Mouse (Mus musculus): ENCODE data around the gene Olfr1156. TPM values are rescaled to one million over a fixed set of nuclear protein-coding genes. Genes with fewer than 3 reads are reported as not detected.

Olfr1156 gene
- not detected for total RNA-seq (2021)
- long read RNA-seq, experiment 1 = 0 reads
- long read RNA-seq, experiment 2 = 0 reads

DNA sequence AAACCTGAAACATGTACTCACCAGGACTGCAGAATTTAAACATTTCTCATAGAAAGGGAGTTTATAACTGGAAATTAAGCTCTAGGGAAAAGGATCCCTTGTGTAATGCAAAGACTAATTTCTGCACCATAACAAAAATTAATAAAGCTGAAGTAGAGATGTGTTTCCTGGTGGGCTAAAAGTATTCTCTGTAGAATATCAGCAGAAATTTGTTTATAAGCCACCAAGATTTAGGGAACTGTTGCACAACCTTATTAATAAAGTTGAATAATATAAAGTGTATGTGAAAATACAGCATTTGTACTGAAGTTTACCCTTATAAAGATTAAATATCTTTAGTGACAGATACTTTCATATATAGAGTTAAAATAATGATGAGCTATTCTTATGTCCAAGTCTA lies at the start of gene Olfr1156:
TSS of gene Olfr1156 (minus strand) at position 101 of the 400 bp plus-strand sequence.
- DNase-seq = no peak

DNA sequence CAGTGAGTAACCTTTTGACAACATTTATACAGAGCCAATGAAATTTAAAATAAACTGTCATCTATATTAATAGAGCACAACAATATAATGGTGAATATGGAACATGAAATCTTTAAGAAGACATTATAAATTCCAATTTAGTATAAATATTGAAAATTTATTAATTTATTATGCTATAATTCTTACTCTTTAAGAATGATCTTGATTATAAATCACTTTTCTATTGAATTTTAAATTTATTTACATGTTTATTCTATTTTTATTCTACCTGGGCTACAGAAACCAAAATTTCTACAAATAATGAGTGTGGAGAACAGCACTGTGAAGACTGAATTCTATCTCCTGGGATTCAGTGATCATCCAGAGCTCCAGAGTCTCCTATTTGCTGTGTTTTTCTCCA lies 36.9 kb upstream of the Olfr1156 start, which contains the start of gene Olfr1158:
TSS of gene Olfr1158 (plus strand) at position 301 of the 400 bp plus-strand sequence.
- DNase-seq = no peak

DNA sequence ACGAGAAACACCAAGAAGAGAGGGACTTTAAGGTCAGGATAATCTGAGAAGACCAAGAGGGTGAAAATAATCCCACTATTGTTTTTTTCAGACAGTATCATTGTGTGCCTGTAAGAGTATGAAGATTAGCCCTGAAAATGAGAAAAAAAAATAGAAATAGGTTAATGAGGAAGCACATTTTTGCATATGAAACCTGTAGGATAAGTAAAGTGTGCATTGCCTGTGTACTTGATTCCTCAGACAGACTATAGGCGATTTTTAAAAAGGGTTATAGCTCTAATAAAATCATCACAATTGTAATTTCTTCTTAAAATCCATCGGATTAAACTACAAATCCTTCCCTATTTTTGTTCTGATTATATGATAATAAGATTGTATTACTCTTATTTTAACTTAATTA lies 21.7 kb upstream of the Olfr1156 start, which contains the start of gene Olfr74:
TSS of gene Olfr74 (minus strand) at position 101 of the 400 bp plus-strand sequence.
- no peak for DNase-seq

DNA sequence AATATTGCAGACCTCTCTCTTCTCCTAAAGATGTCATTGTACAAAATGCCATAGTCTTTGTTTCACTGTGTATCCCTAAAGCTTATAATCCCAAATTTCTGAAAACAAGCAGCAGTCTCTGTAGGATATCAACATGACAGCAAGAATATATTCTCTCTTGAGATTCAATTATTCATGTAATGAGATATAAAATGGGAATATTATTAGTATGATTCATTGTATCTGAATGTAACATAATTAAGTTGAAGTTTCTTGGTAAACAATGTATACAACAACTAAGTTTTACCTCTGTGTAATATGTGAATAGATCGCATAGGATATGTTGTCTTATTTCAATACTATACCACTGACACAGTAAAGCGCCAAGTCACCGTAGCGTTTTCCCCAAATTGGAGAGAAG lies 15.3 kb upstream of the Olfr1156 start, which contains the start of gene Olfr1157:
TSS of gene Olfr1157 (minus strand) at position 101 of the 400 bp plus-strand sequence.
- DNase-seq = no peak

DNA sequence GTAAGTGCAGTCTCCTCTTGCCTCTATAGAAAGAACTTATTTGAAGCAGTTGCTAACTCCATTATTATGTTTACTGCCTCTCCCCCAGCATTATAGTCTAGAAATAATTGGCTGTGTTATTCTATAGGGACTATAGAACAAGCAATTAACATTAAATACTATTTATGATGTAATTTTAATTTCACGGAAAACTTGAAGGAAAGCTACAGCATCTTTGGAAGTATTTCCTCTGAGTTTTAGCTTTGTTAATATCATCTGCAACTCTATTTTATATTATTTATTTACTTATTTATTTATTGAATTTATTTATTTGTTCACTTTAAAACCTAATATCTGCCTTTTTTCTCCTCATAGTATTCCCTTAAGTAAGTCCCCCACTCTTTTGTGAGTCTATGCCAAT lies 7.9 kb downstream of the Olfr1156 start, which contains the start of gene Olfr1155:
TSS of gene Olfr1155 (minus strand) at position 101 of the 400 bp plus-strand sequence.
- DNase-seq = no peak

DNA sequence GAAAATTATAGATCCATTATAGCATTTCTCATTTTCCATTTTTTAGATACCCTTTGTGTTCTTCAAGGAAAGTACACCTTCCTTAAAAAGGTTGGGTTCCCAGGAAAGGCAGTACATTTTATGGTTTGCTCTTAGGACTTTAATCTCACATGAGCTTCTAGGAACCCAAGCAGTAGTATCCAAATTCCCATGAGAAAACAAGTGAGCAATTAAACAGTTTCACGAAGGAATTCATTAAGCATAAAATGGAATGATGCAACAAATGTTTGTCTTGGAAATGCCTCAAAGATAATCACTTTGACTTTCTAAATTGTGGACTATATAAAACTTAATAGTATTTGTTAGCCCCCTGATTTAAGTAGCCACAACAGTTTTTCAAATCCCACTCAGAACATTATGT lies 47.8 kb downstream of the Olfr1156 start, which contains the start of gene Olfr1154:
TSS of gene Olfr1154 (minus strand) at position 101 of the 400 bp plus-strand sequence.
- no peak for DNase-seq

Other genes with a start within 250 kb of the Olfr1156 start
- not detected for gene Olfr1137, start 239.9 kb downstream of the Olfr1156 start, total RNA-seq (2021)
- gene Olfr1138, start 213.1 kb downstream of the Olfr1156 start, total RNA-seq (2021) = not detected
- gene Olfr1140, start 209.3 kb downstream of the Olfr1156 start, total RNA-seq (2021) = not detected
- not detected for gene Olfr1141, start 199.1 kb downstream of the Olfr1156 start, total RNA-seq (2021)
- gene Olfr152, start 173.6 kb downstream of the Olfr1156 start, total RNA-seq (2021) = not detected
- not detected for gene Olfr1143, start 152.5 kb downstream of the Olfr1156 start, total RNA-seq (2021)
- gene Olfr1145, start 143.3 kb downstream of the Olfr1156 start, total RNA-seq (2021) = not detected
- not detected for gene Olfr1148, start 122.6 kb downstream of the Olfr1156 start, total RNA-seq (2021)
- not detected for gene Olfr1150-ps1, start 109.1 kb downstream of the Olfr1156 start, total RNA-seq (2021)
- not detected for gene Olfr1151, start 97.2 kb downstream of the Olfr1156 start, total RNA-seq (2021)
- gene Olfr1152, start 86.6 kb downstream of the Olfr1156 start, total RNA-seq (2021) = not detected
- not detected for gene Olfr1153, start 58.1 kb downstream of the Olfr1156 start, total RNA-seq (2021)
- not detected for gene Olfr1154, start 47.9 kb downstream of the Olfr1156 start, total RNA-seq (2021)
- not detected for gene Olfr1155, start 8.0 kb downstream of the Olfr1156 start, total RNA-seq (2021)
- gene Olfr1157, start 15.2 kb upstream of the Olfr1156 start, total RNA-seq (2021) = not detected
- not detected for gene Olfr74, start 21.6 kb upstream of the Olfr1156 start, total RNA-seq (2021)
- gene Olfr1158, start 37.0 kb upstream of the Olfr1156 start, total RNA-seq (2021) = not detected
- gene Olfr1160, start 55.2 kb upstream of the Olfr1156 start, total RNA-seq (2021) = not detected
- not detected for gene Olfr1161, start 69.7 kb upstream of the Olfr1156 start, total RNA-seq (2021)
- not detected for gene Olfr73, start 84.6 kb upstream of the Olfr1156 start, total RNA-seq (2021)
- not detected for gene Olfr1162, start 98.0 kb upstream of the Olfr1156 start, total RNA-seq (2021)
- not detected for gene Olfr1163, start 118.7 kb upstream of the Olfr1156 start, total RNA-seq (2021)
- gene Olfr1164, start 140.9 kb upstream of the Olfr1156 start, total RNA-seq (2021) = not detected
- not detected for gene Olfr1166, start 175.2 kb upstream of the Olfr1156 start, total RNA-seq (2021)
- not detected for gene Olfr1167, start 202.1 kb upstream of the Olfr1156 start, total RNA-seq (2021)
- not detected for gene Olfr1168, start 228.8 kb upstream of the Olfr1156 start, total RNA-seq (2021)

Measured in adrenal gland, postnatal 36 days (tissue).